Mouse (Mus musculus) CD4-positive, CD25-positive, alpha-beta regulatory T cell (primary cell): ENCODE data around the gene Pros1. TPM values are rescaled to one million over a fixed set of nuclear protein-coding genes. Genes with fewer than 3 reads are reported as not detected.

ENCODE experiments used
- polyA plus RNA-seq: library from polyadenylated mRNA; unstranded; fragments of 100-300 nt; shearing (Covaris generic); gene quantifications from one replicate; pipeline ENCODE4 v1.2.1, GENCODE M21; 2017

The Pros1 gene
- 14.3 TPM for polyA plus RNA-seq

DNA sequence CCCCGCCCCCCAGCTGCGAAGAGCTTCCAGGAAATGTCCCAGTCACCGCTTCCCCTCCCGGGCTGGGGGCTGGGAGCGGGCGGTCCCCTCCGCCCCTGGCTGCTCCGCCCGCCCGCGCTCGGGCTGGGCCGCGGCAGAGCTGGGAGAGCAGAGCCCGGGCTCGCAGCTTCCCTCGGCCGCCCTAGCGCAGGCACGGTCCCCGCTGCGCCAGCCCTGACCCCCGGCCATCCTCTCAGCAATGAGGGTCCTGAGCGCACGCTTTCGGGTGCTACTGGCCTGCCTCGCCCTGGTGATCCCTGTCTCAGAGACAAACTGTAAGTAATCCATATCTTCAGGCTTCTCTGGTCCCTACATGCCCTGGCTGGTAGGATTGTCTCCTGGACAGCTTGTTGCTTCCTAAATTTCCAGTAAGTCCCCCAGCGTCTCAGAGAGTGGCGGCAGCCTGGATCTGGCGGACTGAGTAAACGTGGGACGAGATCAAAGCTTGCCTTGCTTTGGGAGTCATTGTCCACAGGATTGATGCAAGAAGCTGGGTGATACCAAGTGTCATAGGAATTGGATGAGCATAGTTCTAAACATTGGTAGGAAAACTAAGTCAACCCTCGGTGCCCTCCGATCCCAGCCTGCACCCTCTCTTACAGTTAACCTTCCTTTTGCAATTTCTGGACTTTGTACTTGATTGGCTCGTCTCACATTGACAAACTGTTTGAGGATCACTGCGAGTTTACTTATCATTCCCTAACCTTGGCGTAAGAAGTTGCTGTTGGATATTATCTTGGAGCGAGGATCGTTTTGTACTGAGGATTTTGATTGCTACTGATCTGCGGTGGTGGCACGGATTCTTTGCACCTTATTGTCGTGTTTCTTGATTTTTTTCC lies at the start of gene Pros1:
TSS of gene Pros1 (plus strand) at position 117 of the 878 bp plus-strand sequence.

DNA sequence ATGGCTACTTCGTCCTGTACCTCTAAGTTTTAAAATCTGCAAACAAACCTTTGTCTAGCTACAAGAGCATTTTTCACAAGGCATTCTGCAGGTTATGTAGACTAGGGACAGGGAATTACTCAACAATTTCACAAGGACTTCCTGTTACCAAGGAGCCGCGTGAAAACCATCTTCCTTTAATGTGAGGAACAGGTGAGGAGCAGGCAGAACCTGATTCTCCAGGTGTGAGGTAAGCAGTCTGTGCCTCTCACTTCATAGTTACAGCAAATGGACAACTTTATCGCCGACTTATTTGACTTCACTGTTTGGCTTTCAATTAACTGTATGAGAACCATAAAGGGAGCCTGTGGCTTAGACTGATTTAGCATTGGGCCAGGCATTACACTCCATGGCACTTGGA lies 39.6 kb upstream of the Pros1 start, which contains the start of gene Stx19:
TSS of gene Stx19 (plus strand) at position 186 of the 400 bp plus-strand sequence.

DNA sequence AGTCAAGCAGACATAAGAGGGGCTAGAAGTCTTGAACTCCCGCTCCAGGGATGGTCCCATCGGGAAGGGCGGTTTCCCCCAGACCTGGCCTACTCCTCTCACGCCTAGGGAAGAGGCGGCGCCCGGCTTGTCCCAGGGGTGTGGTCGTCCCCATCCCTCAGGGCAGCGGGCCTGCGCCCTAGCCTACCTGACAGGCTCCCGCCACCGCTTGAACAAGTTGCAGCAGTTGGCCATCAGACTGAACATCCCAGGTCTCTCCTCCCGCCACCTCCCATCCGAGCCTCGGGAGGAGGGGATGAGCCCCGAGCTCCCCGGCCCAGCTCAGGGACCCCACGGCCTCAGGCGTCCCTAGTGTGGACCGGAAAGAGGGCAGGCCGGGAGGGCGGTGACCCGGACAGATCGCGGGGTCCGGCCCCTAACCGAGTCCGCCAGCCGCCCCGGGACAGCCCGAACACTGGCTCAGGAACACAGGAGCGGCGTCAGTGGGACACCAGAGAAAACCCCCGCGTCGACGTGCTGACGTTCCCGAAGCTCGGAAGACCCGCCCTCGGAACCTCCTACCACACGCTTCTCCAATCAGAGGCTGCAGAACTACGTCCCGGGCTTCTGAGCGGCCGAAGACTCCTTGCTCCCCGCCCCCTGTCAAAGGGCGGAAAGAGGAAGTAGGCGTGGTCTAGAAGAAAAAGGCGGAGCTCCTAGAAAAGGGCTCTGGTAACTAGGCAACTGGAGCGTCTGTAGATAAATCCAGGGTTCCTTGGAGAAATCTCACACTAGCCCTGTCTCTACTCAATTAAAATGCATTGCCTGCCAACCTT lies 7.4 kb upstream of the Pros1 start, which contains the start of gene Arl13b:
TSS of gene Arl13b (minus strand) at position 543 of the 815 bp plus-strand sequence.

Other genes with a start within 250 kb of the Pros1 start
- 22.0 TPM for gene Nsun3, start 67.5 kb upstream of the Pros1 start, polyA plus RNA-seq
- 0.35 TPM for gene Stx19, start 39.6 kb upstream of the Pros1 start, polyA plus RNA-seq
- 11.8 TPM for gene Arl13b, start 7.3 kb upstream of the Pros1 start, polyA plus RNA-seq